Comparison of ENCODE assay signal across 8 mouse cellular contexts in genomic region chr11:3647688-3648087, GRCm38 (mm10). TPM values are rescaled to one million over a fixed set of nuclear protein-coding genes. Genes with fewer than 3 reads are reported as not detected.
DNase-seq lines count a peak whose midpoint lies in the region; ATAC-seq and TF ChIP-seq lines count a peak whose summit lies in the region.

No protein-coding gene starts in this region.

- peaks cover 90% of the 10 kb centered on the region for H3K79me2 ChIP-seq in macrophage (ENCODE audit: inconsistent target)

- peak overlapping the region; percentile 97 for H3K9ac ChIP-seq in ES-Bruce4 (ENCODE audit: low read depth, poor library complexity, severe bottlenecking)
- no peak overlapping the region; the same call in 1 of the 2 replicates for H3K9ac ChIP-seq in forebrain, embryonic 16.5 days (replicated peaks; ENCODE audit: low read depth, low read length)

- H3K4me3 ChIP-seq in heart, embryonic 10.5 days = peak overlapping the region; percentile 97
- H3K4me3 ChIP-seq in ES-Bruce4 (ENCODE audit: low read depth, low read length) (peak overlapping the region; percentile 95), macrophage (ENCODE audit: inconsistent target) (peak overlapping the region; percentile 81)
- peak overlapping the region; percentile 100 for H3K4me3 ChIP-seq in forebrain, embryonic 16.5 days (replicated peaks; ENCODE audit: low read length)

- H3K9me3 ChIP-seq in heart, embryonic 10.5 days = 0 out of 2 replicates have a peak, but pooled peaks cover 2% of the 10 kb centered on the region
- H3K9me3 ChIP-seq in ES-Bruce4 (replicated peaks; ENCODE audit: control insufficient read depth, insufficient read depth, low read length, poor library complexity, severe bottlenecking) = peaks cover 28% of the 10 kb centered on the region
- peaks cover 18% of the 10 kb centered on the region for H3K9me3 ChIP-seq in forebrain, embryonic 16.5 days (ENCODE audit: control insufficient read depth, low read length)

- no peak for TF ChIP-seq CTCF in ES-Bruce4 (IDR thresholded peaks at IDR 0.05; ENCODE audit: low read depth, low read length)

- ATAC-seq in forebrain, embryonic 16.5 days = no peak
- ATAC-seq in monocyte, adult 5-6 weeks (replicated peaks; ENCODE audit: insufficient number of reproducible peaks, low FRiP score, low TSS enrichment, poor library complexity, severe bottlenecking) = no peak

- DNase-seq in heart, embryonic 10.5 days (ENCODE audit: low spot score) = no peak
- no peak for DNase-seq in heart, adult 11 months
- DNase-seq in urinary bladder, adult 2 months (ENCODE audit: low spot score) = no peak
- DNase-seq in layer of hippocampus, adult 18-20 months (ENCODE audit: low spot score in 2 of 2) = no peak

- WGBS in heart, embryonic 10.5 days = 78% methylated on average over 5 of the region's 5 CpGs
- WGBS in forebrain, embryonic 16.5 days = 68% methylated on average over 5 of the region's 5 CpGs
- 89% methylated on average over 5 of the region's 5 CpGs for WGBS in macrophage (ENCODE audit: missing documents)

- no peaks in the 10 kb centered on the region for H3K27me3 ChIP-seq in heart, embryonic 10.5 days (ENCODE audit: insufficient read depth, poor library complexity, severe bottlenecking)
- H3K27me3 ChIP-seq in ES-Bruce4 (ENCODE audit: control insufficient read depth, insufficient read depth, low read length, poor library complexity, severe bottlenecking) = no peaks in the 10 kb centered on the region
- H3K27me3 ChIP-seq in forebrain, embryonic 16.5 days (replicated peaks; ENCODE audit: control insufficient read depth, insufficient read depth, low read length) = no peaks in the 10 kb centered on the region

- H3K4me2 ChIP-seq in forebrain, embryonic 16.5 days (ENCODE audit: low read length) = peak overlapping the region; percentile 80

- H3K4me1 ChIP-seq in heart, embryonic 10.5 days = peaks cover 14% of the 10 kb centered on the region; the same call in 1 of the 2 replicates
- no peaks in the 10 kb centered on the region for H3K4me1 ChIP-seq in ES-Bruce4 (ENCODE audit: control insufficient read depth, insufficient read depth, low read length)
- peaks cover 11% of the 10 kb centered on the region for H3K4me1 ChIP-seq in forebrain, embryonic 16.5 days (replicated peaks; ENCODE audit: control insufficient read depth, insufficient read depth, low read length)

- no peak for TF ChIP-seq POLR2A in ES-Bruce4 (IDR thresholded peaks at IDR 0.05; ENCODE audit: insufficient read depth, low read length)

- peak overlapping the region; percentile 99; the same call in 1 of the 2 replicates for H3K27ac ChIP-seq in heart, embryonic 10.5 days
- H3K27ac ChIP-seq in ES-Bruce4 (ENCODE audit: insufficient read depth, low read length) (no peak overlapping the region), macrophage (peak overlapping the region; percentile 80; the same call in 1 of the 2 replicates)
- no peak overlapping the region for H3K27ac ChIP-seq in forebrain, embryonic 16.5 days (ENCODE audit: low read length)

- no peak for TF ChIP-seq EP300 in ES-Bruce4 (IDR thresholded peaks at IDR 0.05; ENCODE audit: insufficient read depth, low read depth, low read length)

- H3K36me3 ChIP-seq in heart, embryonic 10.5 days = peaks cover 52% of the 10 kb centered on the region
- peaks cover 41% of the 10 kb centered on the region for H3K36me3 ChIP-seq in ES-Bruce4 (ENCODE audit: control insufficient read depth, insufficient read depth, low read length, poor library complexity, severe bottlenecking)
- H3K36me3 ChIP-seq in forebrain, embryonic 16.5 days (ENCODE audit: control insufficient read depth, insufficient read depth) = peaks cover 38% of the 10 kb centered on the region
- peaks cover 38% of the 10 kb centered on the region for H3K36me3 ChIP-seq in macrophage (ENCODE audit: inconsistent target)

RNA-seq across cellular contexts. Expression of gene Morc2a, which starts 1.3 kb away (rescaled TPM):
- 28.2 and 32.6 TPM in 2 replicates for polyA plus RNA-seq in heart, embryonic 10.5 days (2016; fragmentation: Nextera tagmentation; extraction: Ambion mirVana)
- polyA plus RNA-seq in ES-Bruce4 (2011; ENCODE audit: insufficient read depth, insufficient read length, low read depth, missing spikeins) (38.6 and 41.8 TPM in 2 replicates), macrophage (2018) (15.7 to 23.7 TPM (median 23.7 TPM) in 3 replicates)
- polyA plus RNA-seq in forebrain, embryonic 16.5 days (2015; fragmentation: Nextera tagmentation; extraction: Ambion mirVana) = 47.5 and 49.2 TPM in 2 replicates
- total RNA-seq in macrophage (2018; cell fraction: chromatin; rRNA removed) = 100 to 1,000 TPM in 18 of 26 experiments, 10 to 100 TPM in 8; 48.7 to 190 (median 112) TPM
- total RNA-seq in macrophage (2018; cell fraction: cytosol; rRNA removed) = 10 to 100 TPM; 10.1 to 28.8 (median 19.5) TPM
- total RNA-seq in macrophage (2018; cell fraction: nucleus; rRNA removed) = 10 to 100 TPM; 36.0 to 97.3 (median 56.0) TPM
- polyA plus RNA-seq in urinary bladder, adult 2 months (2012; rRNA removed) = 16.2 and 20.3 TPM in 2 replicates
- total RNA-seq in layer of hippocampus, adult 18-20 months (2021) = 10 to 100 TPM; 35.9 to 37.0 TPM
- 15.7 to 32.7 TPM (median 21.7 TPM) in 3 replicates for total RNA-seq in monocyte, adult 5-6 weeks (2017)

Comparison
In these comparisons a context has a peak if more than half of its experiments do, and no peak if none do; other contexts are left out.
1. H3K27ac ChIP-seq: peak in heart, embryonic 10.5 days (single experiment) and macrophage (single experiment); none in ES-Bruce4 (single experiment) and forebrain, embryonic 16.5 days (single experiment).
2. Peak in every context shown above with its lines, with median percentiles within 50 percentile points of each other: H3K4me3 ChIP-seq.